In the genomic region with DNA sequence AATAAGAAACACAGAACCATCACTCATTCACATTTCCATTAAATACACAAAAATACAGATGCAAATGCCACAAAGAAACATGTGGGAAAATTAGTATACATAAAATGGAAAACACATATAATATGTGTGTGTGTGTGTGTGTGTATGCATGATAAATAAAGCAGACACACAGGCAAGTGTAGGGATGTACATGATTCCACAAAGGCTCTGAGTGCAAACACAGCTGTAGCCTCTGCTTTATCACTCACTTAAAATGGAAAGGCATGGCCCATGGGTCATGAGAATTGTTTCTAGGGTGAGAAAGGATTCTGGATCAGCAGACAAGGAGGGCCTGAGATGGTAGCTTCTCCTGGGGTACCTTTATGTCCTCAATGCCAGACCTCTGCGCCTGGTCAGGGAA, we compare ENCODE assay signal across 19 mouse cellular contexts.
"Had no signal": no experiment of that assay in that cellular context is flagged by ENCODE, and none has a peak within 500 bp of the region (broad histone marks: within the 10 kb centered on the region; RNA-seq: fewer than 3 reads in every experiment).

No protein-coding gene starts in this region.

- H3K9me3 ChIP-seq: kidney, embryonic 15.5 days; limb, embryonic 10.5 days; limb, embryonic 13.5 days; liver, embryonic 12.5 days; liver, embryonic 15.5 days; lung, embryonic 15.5 days; megakaryocyte, embryonic 14.5 days; midbrain, embryonic 12.5 days had no signal

- ATAC-seq: liver, embryonic 12.5 days had no signal

- H3K36me3 ChIP-seq: kidney, embryonic 15.5 days; limb, embryonic 10.5 days; limb, embryonic 13.5 days; liver, embryonic 12.5 days; liver, embryonic 15.5 days; lung, embryonic 15.5 days; midbrain, embryonic 12.5 days had no signal

- H3K4me3 ChIP-seq: kidney, embryonic 15.5 days; limb, embryonic 10.5 days; limb, embryonic 13.5 days; liver, embryonic 12.5 days; liver, embryonic 15.5 days; lung, embryonic 15.5 days; megakaryocyte, embryonic 14.5 days; midbrain, embryonic 12.5 days had no signal

- H3K27me3 ChIP-seq: kidney, embryonic 15.5 days; limb, embryonic 13.5 days; liver, embryonic 12.5 days; liver, embryonic 15.5 days; lung, embryonic 15.5 days; megakaryocyte, embryonic 14.5 days; midbrain, embryonic 12.5 days had no signal

- H3K4me2 ChIP-seq: kidney, embryonic 15.5 days; limb, embryonic 13.5 days; liver, embryonic 12.5 days; liver, embryonic 15.5 days; lung, embryonic 15.5 days; midbrain, embryonic 12.5 days had no signal

- DNase-seq: kidney, adult 11 months; kidney, adult 8-10 months; kidney, postnatal 10 days; kidney, postnatal 36 days; layer of hippocampus, postnatal 36 days; liver; lung, adult 18-20 months; lung, postnatal 10 days; lung, postnatal 36 days; thymus, adult 18-20 months; thymus, postnatal 36 days had no signal

- H3K9ac ChIP-seq: kidney, embryonic 15.5 days; limb, embryonic 13.5 days; liver, embryonic 12.5 days; liver, embryonic 15.5 days; lung, embryonic 15.5 days; midbrain, embryonic 12.5 days had no signal

- H3K27ac ChIP-seq: kidney, embryonic 15.5 days; limb, embryonic 10.5 days; limb, embryonic 13.5 days; liver, embryonic 12.5 days; liver, embryonic 15.5 days; lung, embryonic 15.5 days; midbrain, embryonic 12.5 days had no signal

- H3K4me1 ChIP-seq: limb, embryonic 10.5 days; liver, embryonic 12.5 days; liver, embryonic 15.5 days; lung, embryonic 15.5 days; megakaryocyte, embryonic 14.5 days had no signal
